In genomic region chr11:106502159-106502505, GRCm38 (mm10) we compare ENCODE assay signal across 9 mouse cellular contexts. TPM values are rescaled to one million over a fixed set of nuclear protein-coding genes. Genes with fewer than 3 reads are reported as not detected.
A peak's percentile ranks its signal among the peaks of the same experiment; 100 is the strongest.
DNase-seq lines count a peak whose midpoint lies in the region; ATAC-seq lines count a peak whose summit lies in the region.
"Had no signal": no experiment of that assay in that cellular context is flagged by ENCODE, and none has a peak within 500 bp of the region (broad histone marks: within the 10 kb centered on the region; RNA-seq: fewer than 3 reads in every experiment).

No protein-coding gene starts in this region.

- peak overlapping the region; percentile 99 for H3K27ac ChIP-seq in hindbrain, embryonic 10.5 days
- H3K27ac ChIP-seq in hindbrain, embryonic 16.5 days (ENCODE audit: low read depth, low read length), result no peak overlapping the region
- peak overlapping the region; percentile 99 for H3K27ac ChIP-seq in embryonic facial prominence, embryonic 12.5 days
- peak overlapping the region; percentile 98; the same call in 1 of the 2 replicates for H3K27ac ChIP-seq in intestine, embryonic 15.5 days
- H3K27ac ChIP-seq in midbrain, embryonic 15.5 days, result 0 out of 2 replicates have a peak overlapping the region, but pooled peaks have one; percentile 94

- H3K4me3 ChIP-seq in hindbrain, embryonic 10.5 days, result peak overlapping the region; percentile 91
- H3K4me3 ChIP-seq in hindbrain, embryonic 16.5 days (ENCODE audit: low read length), result no peak overlapping the region
- H3K4me3 ChIP-seq in embryonic facial prominence, embryonic 12.5 days, result peak overlapping the region; percentile 82; the same call in 1 of the 2 replicates
- no peak overlapping the region for H3K4me3 ChIP-seq in intestine, embryonic 15.5 days (replicated peaks)
- H3K4me3 ChIP-seq in midbrain, embryonic 15.5 days, result peak overlapping the region; percentile 85; the same call in 1 of the 2 replicates

- no peak overlapping the region for H3K4me2 ChIP-seq in hindbrain, embryonic 16.5 days (ENCODE audit: low read length)
- H3K4me2 ChIP-seq in embryonic facial prominence, embryonic 12.5 days (replicated peaks), result peak overlapping the region; percentile 72
- no peak overlapping the region for H3K4me2 ChIP-seq in intestine, embryonic 15.5 days (replicated peaks)
- peak overlapping the region; percentile 62 for H3K4me2 ChIP-seq in midbrain, embryonic 15.5 days

- peaks cover 24% of the 10 kb centered on the region for H3K4me1 ChIP-seq in hindbrain, embryonic 10.5 days (replicated peaks)
- peaks cover 4% of the 10 kb centered on the region for H3K4me1 ChIP-seq in hindbrain, embryonic 16.5 days (ENCODE audit: control insufficient read depth, insufficient read depth, low read depth, low read length)
- 0 out of 2 replicates have a peak, but pooled peaks cover 7% of the 10 kb centered on the region for H3K4me1 ChIP-seq in embryonic facial prominence, embryonic 12.5 days
- no peaks in the 10 kb centered on the region for H3K4me1 ChIP-seq in intestine, embryonic 15.5 days (replicated peaks)
- peaks cover 14% of the 10 kb centered on the region for H3K4me1 ChIP-seq in midbrain, embryonic 15.5 days

- H3K36me3 ChIP-seq in hindbrain, embryonic 10.5 days, result 0 out of 2 replicates have a peak, but pooled peaks cover 3% of the 10 kb centered on the region
- peaks cover 3% of the 10 kb centered on the region for H3K36me3 ChIP-seq in hindbrain, embryonic 16.5 days (ENCODE audit: control insufficient read depth, insufficient read depth, low read length)
- H3K36me3 ChIP-seq in embryonic facial prominence, embryonic 12.5 days, result 0 out of 2 replicates have a peak, but pooled peaks cover 8% of the 10 kb centered on the region
- H3K36me3 ChIP-seq in intestine, embryonic 15.5 days, result no peaks in the 10 kb centered on the region
- H3K36me3 ChIP-seq in midbrain, embryonic 15.5 days (replicated peaks), result no peaks in the 10 kb centered on the region

- H3K9ac ChIP-seq in hindbrain, embryonic 16.5 days (ENCODE audit: low read depth, low read length), result no peak overlapping the region
- peak overlapping the region; percentile 99; the same call in 1 of the 2 replicates for H3K9ac ChIP-seq in embryonic facial prominence, embryonic 12.5 days
- no peak overlapping the region for H3K9ac ChIP-seq in intestine, embryonic 15.5 days
- peak overlapping the region; percentile 89; the same call in 1 of the 2 replicates for H3K9ac ChIP-seq in midbrain, embryonic 15.5 days

- no peaks in the 10 kb centered on the region for H3K27me3 ChIP-seq in hindbrain, embryonic 10.5 days (ENCODE audit: insufficient read depth, poor library complexity, severe bottlenecking)
- H3K27me3 ChIP-seq in hindbrain, embryonic 16.5 days (replicated peaks; ENCODE audit: control insufficient read depth, insufficient read depth, low read length), result no peaks in the 10 kb centered on the region
- no peaks in the 10 kb centered on the region for H3K27me3 ChIP-seq in embryonic facial prominence, embryonic 12.5 days
- no peaks in the 10 kb centered on the region for H3K27me3 ChIP-seq in intestine, embryonic 15.5 days (replicated peaks)
- no peaks in the 10 kb centered on the region for H3K27me3 ChIP-seq in midbrain, embryonic 15.5 days (replicated peaks)

- no peaks in the 10 kb centered on the region for H3K9me3 ChIP-seq in hindbrain, embryonic 10.5 days
- H3K9me3 ChIP-seq in hindbrain, embryonic 16.5 days (ENCODE audit: control insufficient read depth, low read length), result no peaks in the 10 kb centered on the region
- no peaks in the 10 kb centered on the region for H3K9me3 ChIP-seq in embryonic facial prominence, embryonic 12.5 days
- no peaks in the 10 kb centered on the region for H3K9me3 ChIP-seq in intestine, embryonic 15.5 days
- no peaks in the 10 kb centered on the region for H3K9me3 ChIP-seq in midbrain, embryonic 15.5 days
- H3K9me3 ChIP-seq: G1E had no signal

- no peak for ATAC-seq in hindbrain, embryonic 16.5 days
- no peak for ATAC-seq in embryonic facial prominence, embryonic 12.5 days (ENCODE audit: insufficient number of reproducible peaks, insufficient read depth, low FRiP score, low TSS enrichment)
- ATAC-seq in intestine, embryonic 15.5 days, result no peak
- no peak for ATAC-seq in midbrain, embryonic 15.5 days (replicated peaks)

- no peak for DNase-seq in hindbrain, embryonic 10.5 days (ENCODE audit: low spot score)
- DNase-seq in B cell, adult 2 months, result no peak
- no peak for DNase-seq in gastrocnemius, adult 18-20 months (ENCODE audit: low spot score)
- no peak for DNase-seq in spleen, postnatal 36 days (ENCODE audit: low spot score in 2 of 2)

RNA-seq across cellular contexts. Expression of gene Ern1, which starts 14.5 kb away (rescaled TPM):
- 6.3 and 7.1 TPM in 2 replicates for polyA plus RNA-seq in hindbrain, embryonic 10.5 days (2016; fragmentation: Nextera tagmentation; extraction: Ambion mirVana)
- 3.3 and 4.8 TPM in 2 replicates for polyA plus RNA-seq in hindbrain, embryonic 16.5 days (2015; fragmentation: Nextera tagmentation; extraction: Ambion mirVana)
- 6.4 and 8.1 TPM in 2 replicates for polyA plus RNA-seq in embryonic facial prominence, embryonic 12.5 days (2016; fragmentation: Nextera tagmentation; extraction: Ambion mirVana)
- polyA plus RNA-seq in intestine, embryonic 15.5 days (2015; fragmentation: Nextera tagmentation; extraction: Ambion mirVana), result 4.8 and 5.8 TPM in 2 replicates
- 6.0 and 7.6 TPM in 2 replicates for polyA plus RNA-seq in midbrain, embryonic 15.5 days (2015; fragmentation: Nextera tagmentation; extraction: Ambion mirVana)
- 1 to 10 TPM; 6.6 to 9.1 TPM for total RNA-seq in gastrocnemius, adult 18-20 months (2021)

Comparison
In these comparisons a context has a peak if more than half of its experiments do, and no peak if none do; other contexts are left out.
1. H3K4me3 ChIP-seq: peak in hindbrain, embryonic 10.5 days (single experiment), embryonic facial prominence, embryonic 12.5 days (single experiment) and midbrain, embryonic 15.5 days (single experiment); none in hindbrain, embryonic 16.5 days (single experiment) and intestine, embryonic 15.5 days (single experiment).
2. H3K4me2 ChIP-seq: peak in embryonic facial prominence, embryonic 12.5 days (single experiment) and midbrain, embryonic 15.5 days (single experiment); none in hindbrain, embryonic 16.5 days (single experiment) and intestine, embryonic 15.5 days (single experiment).
3. H3K9ac ChIP-seq: peak in embryonic facial prominence, embryonic 12.5 days (single experiment) and midbrain, embryonic 15.5 days (single experiment); none in hindbrain, embryonic 16.5 days (single experiment) and intestine, embryonic 15.5 days (single experiment).